In genomic region chr3:89953420-89953819, GRCm38 (mm10) we compare ENCODE assay signal across 9 mouse cellular contexts. TPM values are rescaled to one million over a fixed set of nuclear protein-coding genes. Genes with fewer than 3 reads are reported as not detected.
A peak's percentile ranks its signal among the peaks of the same experiment; 100 is the strongest.
DNase-seq lines count a peak whose midpoint lies in the region; ATAC-seq and TF ChIP-seq lines count a peak whose summit lies in the region.
"Had no signal": no experiment of that assay in that cellular context is flagged by ENCODE, and none has a peak within 500 bp of the region (broad histone marks: within the 10 kb centered on the region; RNA-seq: fewer than 3 reads in every experiment).

No protein-coding gene starts in this region.

- peaks cover 62% of the 10 kb centered on the region for H3K36me3 ChIP-seq in liver, embryonic 12.5 days
- H3K36me3 ChIP-seq in limb, embryonic 12.5 days = peaks cover 99% of the 10 kb centered on the region
- H3K36me3 ChIP-seq in neural tube, embryonic 14.5 days (ENCODE audit: control insufficient read depth, insufficient read depth, low read length) = peaks cover 81% of the 10 kb centered on the region

- no peaks in the 10 kb centered on the region for H3K4me1 ChIP-seq in liver, embryonic 12.5 days
- H3K4me1 ChIP-seq in cerebellum, adult 2 months (ENCODE audit: control insufficient read depth, insufficient read depth, low read length) = peaks cover 9% of the 10 kb centered on the region
- H3K4me1 ChIP-seq in limb, embryonic 12.5 days (replicated peaks) = no peaks in the 10 kb centered on the region
- no peaks in the 10 kb centered on the region for H3K4me1 ChIP-seq in neural tube, embryonic 14.5 days (ENCODE audit: control insufficient read depth, insufficient read depth, low read length)
- H3K4me1 ChIP-seq: embryonic facial prominence, embryonic 12.5 days had no signal

- peak; percentile 78 for DNase-seq in liver
- DNase-seq in cerebellum, adult 2 months = peak; percentile 66 to 69
- DNase-seq in kidney, adult 11 months = peak; percentile 68
- DNase-seq in telencephalon, adult 2 months (ENCODE audit: low read depth, low spot score) = peak; percentile 68

- no peak overlapping the region for H3K4me3 ChIP-seq in liver, embryonic 12.5 days
- H3K4me3 ChIP-seq in cerebellum, adult 2 months (replicated peaks; ENCODE audit: insufficient read depth, low read depth, low read length) = no peak overlapping the region
- H3K4me3 ChIP-seq in limb, embryonic 12.5 days (replicated peaks) = no peak overlapping the region
- no peak overlapping the region for H3K4me3 ChIP-seq in neural tube, embryonic 14.5 days (ENCODE audit: low read depth, low read length)
- H3K4me3 ChIP-seq: embryonic facial prominence, embryonic 12.5 days had no signal

- H3K4me2 ChIP-seq in liver, embryonic 12.5 days = no peak overlapping the region
- no peak overlapping the region for H3K4me2 ChIP-seq in limb, embryonic 12.5 days
- H3K4me2 ChIP-seq in neural tube, embryonic 14.5 days (ENCODE audit: low read depth, low read length) = no peak overlapping the region
- H3K4me2 ChIP-seq: embryonic facial prominence, embryonic 12.5 days had no signal

- no peak for ATAC-seq in liver, embryonic 12.5 days
- peak; percentile 66 for ATAC-seq in frontal cortex, adult (ENCODE audit: low TSS enrichment)
- peak; percentile 15; the same call in 1 of the 2 replicates for ATAC-seq in limb, embryonic 12.5 days (ENCODE audit: insufficient number of reproducible peaks, insufficient read depth, low FRiP score, low TSS enrichment, low read depth)
- ATAC-seq in neural tube, embryonic 14.5 days (ENCODE audit: low read depth) = peak; percentile 56; the same call in 1 of the 2 replicates

- no peaks in the 10 kb centered on the region for H3K27me3 ChIP-seq in liver, embryonic 12.5 days (replicated peaks)
- H3K27me3 ChIP-seq in cerebellum, adult 2 months (ENCODE audit: control insufficient read depth, insufficient read depth, low read length) = no peaks in the 10 kb centered on the region
- no peaks in the 10 kb centered on the region for H3K27me3 ChIP-seq in limb, embryonic 12.5 days
- H3K27me3 ChIP-seq in neural tube, embryonic 14.5 days (ENCODE audit: control insufficient read depth, insufficient read depth, low read length) = no peaks in the 10 kb centered on the region
- H3K27me3 ChIP-seq: embryonic facial prominence, embryonic 12.5 days had no signal

- no peaks in the 10 kb centered on the region for H3K9me3 ChIP-seq in liver, embryonic 12.5 days (replicated peaks)
- H3K9me3 ChIP-seq in limb, embryonic 12.5 days = no peaks in the 10 kb centered on the region
- H3K9me3 ChIP-seq in neural tube, embryonic 14.5 days (ENCODE audit: control insufficient read depth, low read length) = no peaks in the 10 kb centered on the region
- H3K9me3 ChIP-seq: embryonic facial prominence, embryonic 12.5 days had no signal

- TF ChIP-seq CTCF in cerebellum, adult 2 months (IDR thresholded peaks at IDR 0.05; ENCODE audit: borderline replicate concordance, insufficient read depth, low read depth, low read length) = peak; percentile 91

- no peak overlapping the region for H3K9ac ChIP-seq in liver, embryonic 12.5 days
- no peak overlapping the region for H3K9ac ChIP-seq in limb, embryonic 12.5 days (replicated peaks)
- H3K9ac ChIP-seq in neural tube, embryonic 14.5 days (replicated peaks; ENCODE audit: low read depth, low read length) = no peak overlapping the region
- H3K9ac ChIP-seq: embryonic facial prominence, embryonic 12.5 days had no signal

- no peak overlapping the region for H3K27ac ChIP-seq in liver, embryonic 12.5 days
- no peak overlapping the region for H3K27ac ChIP-seq in cerebellum, adult 2 months (ENCODE audit: insufficient read depth, low read length)
- 0 out of 2 replicates have a peak overlapping the region, but pooled peaks have one; percentile 18 for H3K27ac ChIP-seq in limb, embryonic 12.5 days
- no peak overlapping the region for H3K27ac ChIP-seq in neural tube, embryonic 14.5 days (ENCODE audit: low read depth, low read length)
- H3K27ac ChIP-seq: embryonic facial prominence, embryonic 12.5 days had no signal

- TF ChIP-seq POLR2A in cerebellum, adult 2 months (IDR thresholded peaks at IDR 0.05; ENCODE audit: borderline replicate concordance, insufficient read depth, low read length) = no peak

- WGBS in liver, embryonic 12.5 days (ENCODE audit: insufficient replicate concordance) = 8% methylated on average over 4 of the region's 4 CpGs
- 0% methylated on average over 4 of the region's 4 CpGs for WGBS in cerebellum, adult 2 months
- WGBS in limb, embryonic 12.5 days = 2% methylated on average over 4 of the region's 4 CpGs
- 2% methylated on average over 4 of the region's 4 CpGs for WGBS in neural tube, embryonic 14.5 days

RNA-seq across cellular contexts. Expression of gene Atp8b2, which starts 9.9 kb away (rescaled TPM):
- 4.2 and 4.6 TPM in 2 replicates for polyA plus RNA-seq in liver, embryonic 12.5 days (2016; fragmentation: Nextera tagmentation; extraction: Ambion mirVana)
- 91.9 and 97.8 TPM in 2 replicates for polyA plus RNA-seq in cerebellum, adult 2 months (2012; rRNA removed)
- 20.7 and 24.4 TPM in 2 replicates for polyA plus RNA-seq in limb, embryonic 12.5 days (2016; fragmentation: Nextera tagmentation; extraction: Ambion mirVana)
- 14.8 and 18.0 TPM in 2 replicates for polyA plus RNA-seq in neural tube, embryonic 14.5 days (2014; fragmentation: Nextera tagmentation; extraction: Ambion mirVana)

RNA-seq across cellular contexts. Expression of gene Il6ra, which starts 40.4 kb away (rescaled TPM):
- polyA plus RNA-seq in liver, embryonic 12.5 days (2016; fragmentation: Nextera tagmentation; extraction: Ambion mirVana) = 1.9 and 2.1 TPM in 2 replicates
- polyA plus RNA-seq in cerebellum, adult 2 months (2012; rRNA removed) = 1.1 and 1.3 TPM in 2 replicates
- polyA plus RNA-seq in limb, embryonic 12.5 days (2016; fragmentation: Nextera tagmentation; extraction: Ambion mirVana) = 0.83 and 0.84 TPM in 2 replicates
- 0.36 and 0.50 TPM in 2 replicates for polyA plus RNA-seq in neural tube, embryonic 14.5 days (2014; fragmentation: Nextera tagmentation; extraction: Ambion mirVana)

RNA-seq across cellular contexts. Expression of gene Hax1, which starts 45.2 kb away (rescaled TPM):
- polyA plus RNA-seq in liver, embryonic 12.5 days (2016; fragmentation: Nextera tagmentation; extraction: Ambion mirVana) = 131 and 150 TPM in 2 replicates
- 116 and 125 TPM in 2 replicates for polyA plus RNA-seq in cerebellum, adult 2 months (2012; rRNA removed)
- 201 and 202 TPM in 2 replicates for polyA plus RNA-seq in limb, embryonic 12.5 days (2016; fragmentation: Nextera tagmentation; extraction: Ambion mirVana)
- polyA plus RNA-seq in neural tube, embryonic 14.5 days (2014; fragmentation: Nextera tagmentation; extraction: Ambion mirVana) = 97.2 and 110 TPM in 2 replicates
